Mouse (Mus musculus): Measurements from ENCODE around the gene Igfn1. TPM values are rescaled to one million over a fixed set of nuclear protein-coding genes. Genes with fewer than 3 reads are reported as not detected.

The Igfn1 gene
- polyA plus RNA-seq, 1 experiment: 12.1 TPM

GRCm38 (mm10) chr1:135941259-135942006 lies 64.7 kb downstream of the Igfn1 start:
- DNase-seq (ENCODE audit: extremely low spot score in 1 of 2, low spot score in 1 of 2): no peak

DNA sequence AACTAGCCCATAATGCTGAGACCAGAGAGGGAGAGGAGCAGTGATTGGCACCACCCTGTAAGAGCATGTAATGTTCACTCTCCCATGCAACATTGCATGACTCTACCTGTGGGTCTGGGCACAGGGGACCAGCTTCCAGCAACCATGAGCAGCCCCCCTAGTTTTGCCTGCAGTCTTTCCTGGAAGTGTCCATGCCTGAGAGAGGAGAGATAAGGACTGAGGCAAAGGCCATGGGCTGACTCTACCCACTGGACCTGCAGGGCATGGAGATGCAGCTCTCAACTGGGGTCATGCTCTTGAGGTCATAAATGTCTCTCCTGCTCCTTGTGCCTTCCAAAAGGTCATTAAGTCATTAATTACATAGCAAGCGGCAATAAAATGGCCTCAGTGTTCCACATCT lies 70.1 kb downstream of the Igfn1 start:
- DNase-seq (ENCODE audit: extremely low spot score in 1 of 2, low spot score in 1 of 2): no peak

GRCm38 (mm10) chr1:135933704-135934293 lies 72.3 kb downstream of the Igfn1 start:
- DNase-seq (ENCODE audit: extremely low spot score in 1 of 2, low spot score in 1 of 2): no peak

- peak in 1 of 2 experiments; percentile 45 for DNase-seq (ENCODE audit: extremely low spot score in 1 of 2, low spot score in 1 of 2)
Observed at GRCm38 (mm10) chr1:135929876-135930275, 76.3 kb downstream of the Igfn1 start.

- no peak for DNase-seq (ENCODE audit: extremely low spot score in 1 of 2, low spot score in 1 of 2)
Observed at GRCm38 (mm10) chr1:135925848-135926247, 80.3 kb downstream of the Igfn1 start.

- DNase-seq (ENCODE audit: extremely low spot score in 1 of 2, low spot score in 1 of 2): no peak
Observed at GRCm38 (mm10) chr1:135924377-135924994, 81.7 kb downstream of the Igfn1 start.

- no peak for DNase-seq (ENCODE audit: extremely low spot score in 1 of 2, low spot score in 1 of 2)
Observed at GRCm38 (mm10) chr1:135923229-135923628, 82.9 kb downstream of the Igfn1 start.

DNA sequence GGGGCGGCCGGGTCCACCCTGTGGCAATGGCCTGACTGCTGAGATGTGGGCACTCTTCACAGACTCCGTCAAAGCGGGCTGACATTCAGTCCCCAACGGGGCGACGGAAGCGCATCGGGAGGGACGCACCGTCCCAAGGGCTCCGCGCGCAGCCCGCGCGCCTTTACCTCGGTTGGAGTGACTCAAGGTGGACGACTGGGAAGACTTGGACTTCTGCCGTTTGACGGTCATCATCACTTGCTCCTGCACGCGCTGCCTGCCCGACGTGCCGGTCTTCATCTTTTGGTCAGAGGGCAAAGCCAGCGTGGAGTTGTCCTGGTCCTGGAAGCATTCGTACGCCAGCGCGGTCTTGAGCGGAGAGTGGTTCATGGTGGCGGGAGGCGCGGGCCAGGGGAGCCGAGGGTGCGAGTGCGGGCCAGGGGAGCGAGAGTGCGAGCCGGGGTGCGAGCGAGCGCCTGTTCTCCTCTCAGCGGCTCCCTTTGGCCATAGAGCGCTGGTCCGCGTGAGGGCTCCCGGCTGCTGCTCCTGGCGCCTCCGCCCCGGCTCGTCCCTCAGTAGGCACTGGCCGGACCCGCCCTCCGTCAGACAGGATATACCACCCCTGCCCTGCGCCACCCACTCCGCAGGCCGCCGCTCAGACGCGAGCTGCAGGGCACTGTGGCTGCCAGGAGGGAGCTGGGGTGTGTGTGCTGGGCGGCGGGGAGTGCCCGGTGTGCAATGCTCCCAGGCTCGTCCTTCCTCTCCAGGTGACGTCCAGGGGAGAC lies 87.3 kb downstream of the Igfn1 start, which contains the start of gene Pkp1:
Gene Pkp1 (minus strand): TSS at position 564 of the 764 bp plus-strand sequence.
- DNase-seq (ENCODE audit: extremely low spot score in 1 of 2, low spot score in 1 of 2): no peak

- no peak for DNase-seq (ENCODE audit: extremely low spot score in 1 of 2, low spot score in 1 of 2)
Observed at GRCm38 (mm10) chr1:135917206-135917605, 88.9 kb downstream of the Igfn1 start.

DNA sequence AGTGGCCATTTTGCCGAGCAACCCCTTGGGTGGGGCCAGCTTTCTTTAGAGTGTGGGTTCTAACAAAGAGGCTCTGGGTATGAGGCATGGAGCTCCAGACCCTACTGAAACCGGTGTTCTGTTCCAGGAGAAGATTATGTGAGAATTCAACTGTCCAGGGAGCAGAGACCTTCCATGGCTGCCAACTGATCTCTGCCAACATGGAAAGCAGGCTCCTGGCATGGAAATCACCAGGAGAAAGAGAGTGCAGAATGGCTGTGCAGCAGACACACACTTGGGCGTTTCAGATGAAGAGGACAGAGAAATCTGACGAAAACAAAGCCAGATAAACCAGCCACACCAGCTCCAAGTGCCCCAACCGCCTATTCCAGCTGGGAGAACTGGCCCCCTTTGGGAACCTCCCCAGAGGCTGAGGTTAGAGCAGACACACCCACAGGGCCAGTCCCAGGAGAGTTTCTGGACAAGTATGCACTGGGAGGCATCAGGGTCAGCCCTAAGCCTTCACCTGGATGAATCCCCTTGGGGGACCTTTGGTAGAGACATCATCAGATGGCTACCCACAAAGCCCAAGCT lies 89.6 kb downstream of the Igfn1 start:
- DNase-seq (ENCODE audit: extremely low spot score in 1 of 2, low spot score in 1 of 2): no peak

DNA sequence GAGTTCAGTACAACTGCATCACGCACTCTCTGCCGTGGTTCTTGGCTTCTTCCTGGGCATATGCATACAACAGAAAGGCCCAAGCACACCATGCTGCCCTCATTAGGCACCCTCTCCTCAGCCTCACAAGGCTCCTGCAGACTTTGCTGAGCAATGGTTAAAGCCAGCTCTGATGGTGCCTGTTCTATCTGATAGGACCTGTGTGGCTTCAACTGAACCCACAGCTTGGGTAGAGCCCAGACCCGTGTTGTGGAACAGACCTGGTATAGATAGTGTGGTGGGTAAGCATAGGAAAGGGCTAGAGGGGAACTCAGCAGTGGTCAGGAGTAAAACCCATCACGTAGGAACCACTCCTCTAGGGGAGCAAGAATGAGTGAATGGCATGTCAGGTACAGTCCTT lies 92.5 kb downstream of the Igfn1 start:
- no peak for DNase-seq (ENCODE audit: extremely low spot score in 1 of 2, low spot score in 1 of 2)

DNA sequence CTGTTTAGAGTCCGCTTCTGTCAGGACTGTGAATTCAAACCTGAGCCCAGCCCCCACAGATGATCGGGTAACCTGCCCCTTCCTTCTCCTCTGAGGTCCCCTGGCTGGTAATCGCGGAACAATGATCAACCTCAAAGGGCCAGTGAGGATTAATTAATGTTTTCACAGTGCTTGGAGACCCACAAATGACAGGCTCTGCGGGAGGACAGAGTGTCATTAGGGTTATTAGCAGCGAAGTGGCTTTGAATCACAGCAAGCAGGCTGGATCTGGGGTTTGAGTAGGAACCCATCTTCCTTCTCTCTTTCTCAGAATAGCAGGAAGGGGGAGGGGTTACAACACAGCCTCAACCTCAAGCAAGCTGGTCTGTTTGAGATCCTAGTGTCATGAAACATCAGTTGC lies 96.8 kb downstream of the Igfn1 start:
- DNase-seq (ENCODE audit: extremely low spot score in 1 of 2, low spot score in 1 of 2): no peak

DNA sequence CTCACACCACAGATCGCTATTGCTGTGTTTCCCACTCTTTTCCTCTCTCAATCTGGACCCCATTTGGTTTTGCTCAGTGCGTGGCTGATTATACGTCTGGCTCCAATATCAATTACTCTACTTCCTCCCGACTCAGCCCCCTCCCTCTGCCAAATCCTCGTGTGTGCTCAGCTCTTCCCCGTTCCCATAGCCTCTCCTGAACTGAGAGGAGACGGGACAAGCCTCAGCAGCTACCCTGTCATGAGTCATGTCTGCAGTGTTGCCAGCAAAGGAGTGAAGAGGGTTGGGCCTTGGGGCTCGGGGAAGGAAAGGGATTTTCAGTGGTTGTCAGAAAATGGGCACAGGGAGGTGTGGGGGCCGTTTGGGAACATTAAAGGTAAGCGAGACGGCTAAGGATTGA lies 99.4 kb downstream of the Igfn1 start:
- peak in 1 of 2 experiments; percentile 45 for DNase-seq (ENCODE audit: extremely low spot score in 1 of 2, low spot score in 1 of 2)

Other genes with a start within 250 kb of the Igfn1 start
- 33.6 and 41.1 TPM in 2 replicates for gene Phlda3, start 240.2 kb downstream of the Igfn1 start, polyA plus RNA-seq (2012; rRNA removed)
- 10.5 and 11.3 TPM in 2 replicates for gene Tnni1, start 226.9 kb downstream of the Igfn1 start, polyA plus RNA-seq (2012; rRNA removed)
- gene Lad1, start 187.7 kb downstream of the Igfn1 start, polyA plus RNA-seq (2012; rRNA removed): 1.6 and 1.8 TPM in 2 replicates
- 11.6 and 13.8 TPM in 2 replicates for gene Tnnt2, start 170.0 kb downstream of the Igfn1 start, polyA plus RNA-seq (2012; rRNA removed)
- 0.24 and 0.40 TPM in 2 replicates for gene Pkp1, start 87.1 kb downstream of the Igfn1 start, polyA plus RNA-seq (2012; rRNA removed)
- 108 and 113 TPM in 2 replicates for gene Tmem9, start 1.8 kb upstream of the Igfn1 start, polyA plus RNA-seq (2012; rRNA removed)
- 1.0 and 1.2 TPM in 2 replicates for gene Ascl5, start 44.5 kb upstream of the Igfn1 start, polyA plus RNA-seq (2012; rRNA removed)
- gene Cacna1s, start 46.4 kb upstream of the Igfn1 start, polyA plus RNA-seq (2012; rRNA removed): 4.5 and 5.6 TPM in 2 replicates
- gene Kif21b, start 125.0 kb upstream of the Igfn1 start, polyA plus RNA-seq (2012; rRNA removed): 42.1 and 45.8 TPM in 2 replicates
- 0.63 and 0.88 TPM in 2 replicates for gene Mroh3, start 206.5 kb upstream of the Igfn1 start, polyA plus RNA-seq (2012; rRNA removed)
- gene Inava, start 227.9 kb upstream of the Igfn1 start, polyA plus RNA-seq (2012; rRNA removed): 2.8 and 3.3 TPM in 2 replicates

Measured in frontal cortex, adult 2 months (tissue).